Mouse (Mus musculus): ENCODE data around the gene 1700001C19Rik. TPM values are rescaled to one million over a fixed set of nuclear protein-coding genes. Genes with fewer than 3 reads are reported as not detected.

The 1700001C19Rik gene
- total RNA-seq, 1 experiment: 0.85 TPM

GRCm38 (mm10) chr17:47470121-47470520 is 32.9 kb upstream of the 1700001C19Rik start:
- H3K9ac ChIP-seq (ENCODE audit: insufficient read depth, low read depth, low read length, poor library complexity, severe bottlenecking): no peak overlapping the region
- H3K4me1 ChIP-seq (ENCODE audit: control insufficient read depth in 2 of 2, insufficient read depth in 2 of 2, low read length in 2 of 2, poor library complexity in 1 of 2): peaks cover 3 to 33% of the 10 kb centered on the region in 2 experiments; a peak in 3 of 4 replicates
- no peaks in the 10 kb centered on the region for H3K9me3 ChIP-seq (ENCODE audit: control insufficient read depth, insufficient read depth, low read depth, low read length)
- DNase-seq (ENCODE audit: low read depth, low spot score): no peak
- H3K27ac ChIP-seq (ENCODE audit: insufficient read depth, low read depth, low read length, poor library complexity, severe bottlenecking): no peak overlapping the region
- TF ChIP-seq CHD2 (IDR thresholded peaks at IDR 0.05; ENCODE audit: low read depth, low read length): no peak
- TF ChIP-seq MAFK (IDR thresholded peaks at IDR 0.05; ENCODE audit: insufficient read depth, low read depth, low read length): no peak
- TF ChIP-seq ZNF384 (IDR thresholded peaks at IDR 0.05; ENCODE audit: low read depth, low read length): no peak
- no peak for TF ChIP-seq ZC3H11A (IDR thresholded peaks at IDR 0.05; ENCODE audit: borderline replicate concordance, low read depth, low read length)
- TF ChIP-seq HCFC1 (IDR thresholded peaks at IDR 0.05; ENCODE audit: borderline replicate concordance, insufficient read depth, low read length): no peak
- H3K4me3 ChIP-seq (ENCODE audit: insufficient read depth in 1 of 2, low read depth in 1 of 2, low read length in 2 of 2, poor library complexity in 1 of 2, severe bottlenecking in 1 of 2): no peak overlapping the region
- H3K36me3 ChIP-seq (ENCODE audit: control insufficient read depth, insufficient read depth, low read length, poor library complexity, severe bottlenecking): peaks cover 4% of the 10 kb centered on the region; the same call in 1 of the 2 replicates
- in situ Hi-C loops (cut with MboI; ENCODE audit: low sequenced_read_pairs in 2 of 2, unreplicated experiment in 2 of 2): no loop called here

- Histone ChIP-seq H3K9ac (ENCODE audit: insufficient read depth, low read depth, low read length, poor library complexity, severe bottlenecking) (no peak overlapping the region), H3K9me3 (ENCODE audit: control insufficient read depth, insufficient read depth, low read depth, low read length) (no peaks in the 10 kb centered on the region), H3K4me3 (ENCODE audit: insufficient read depth in 1 of 2, low read depth in 1 of 2, low read length in 2 of 2, poor library complexity in 1 of 2, severe bottlenecking in 1 of 2) (no peak overlapping the region), H3K36me3 (ENCODE audit: control insufficient read depth, insufficient read depth, low read length, poor library complexity, severe bottlenecking) (peaks cover 4% of the 10 kb centered on the region; the same call in 1 of the 2 replicates), H3K4me1 (ENCODE audit: control insufficient read depth in 2 of 2, insufficient read depth in 2 of 2, low read length in 2 of 2, poor library complexity in 1 of 2) (peaks cover 3 to 36% of the 10 kb centered on the region in 2 experiments; a peak in 3 of 4 replicates), H3K27ac (ENCODE audit: insufficient read depth, low read depth, low read length, poor library complexity, severe bottlenecking) (no peak overlapping the region)
- no peak for DNase-seq (ENCODE audit: low read depth, low spot score)
- in situ Hi-C loops (cut with MboI; ENCODE audit: low sequenced_read_pairs in 2 of 2, unreplicated experiment in 2 of 2): no loop called here
- TF ChIP-seq ZC3H11A (IDR thresholded peaks at IDR 0.05; ENCODE audit: borderline replicate concordance, low read depth, low read length): no peak
- TF ChIP-seq HCFC1 (IDR thresholded peaks at IDR 0.05; ENCODE audit: borderline replicate concordance, insufficient read depth, low read length): no peak
- TF ChIP-seq ZNF384 (IDR thresholded peaks at IDR 0.05; ENCODE audit: low read depth, low read length): no peak
- no peak for TF ChIP-seq CHD2 (IDR thresholded peaks at IDR 0.05; ENCODE audit: low read depth, low read length)
- TF ChIP-seq MAFK (IDR thresholded peaks at IDR 0.05; ENCODE audit: insufficient read depth, low read depth, low read length): no peak
Observed at GRCm38 (mm10) chr17:47469642-47470041, 32.5 kb upstream of the 1700001C19Rik start.

- Histone ChIP-seq H3K4me1 (ENCODE audit: control insufficient read depth in 2 of 2, insufficient read depth in 2 of 2, low read length in 2 of 2, poor library complexity in 1 of 2) (peaks cover 3 to 36% of the 10 kb centered on the region in 2 experiments; a peak in 3 of 4 replicates), H3K9me3 (ENCODE audit: control insufficient read depth, insufficient read depth, low read depth, low read length) (no peaks in the 10 kb centered on the region), H3K9ac (ENCODE audit: insufficient read depth, low read depth, low read length, poor library complexity, severe bottlenecking) (peak overlapping the region; percentile 59), H3K36me3 (ENCODE audit: control insufficient read depth, insufficient read depth, low read length, poor library complexity, severe bottlenecking) (peaks cover 4% of the 10 kb centered on the region; the same call in 1 of the 2 replicates), H3K4me3 (ENCODE audit: insufficient read depth in 1 of 2, low read depth in 1 of 2, low read length in 2 of 2, poor library complexity in 1 of 2, severe bottlenecking in 1 of 2) (peak overlapping the region; percentile 67 to 68), H3K27ac (ENCODE audit: insufficient read depth, low read depth, low read length, poor library complexity, severe bottlenecking) (no peak overlapping the region)
- DNase-seq (ENCODE audit: low read depth, low spot score): no peak
- in situ Hi-C loops (cut with MboI; ENCODE audit: low sequenced_read_pairs in 2 of 2, unreplicated experiment in 2 of 2): no loop called here
- TF ChIP-seq ZNF384 (IDR thresholded peaks at IDR 0.05; ENCODE audit: low read depth, low read length) (no peak), HCFC1 (IDR thresholded peaks at IDR 0.05; ENCODE audit: borderline replicate concordance, insufficient read depth, low read length) (no peak), MAFK (IDR thresholded peaks at IDR 0.05; ENCODE audit: insufficient read depth, low read depth, low read length) (no peak), CHD2 (IDR thresholded peaks at IDR 0.05; ENCODE audit: low read depth, low read length) (no peak), ZC3H11A (IDR thresholded peaks at IDR 0.05; ENCODE audit: borderline replicate concordance, low read depth, low read length) (no peak)
Observed at GRCm38 (mm10) chr17:47468466-47468865, 31.3 kb upstream of the 1700001C19Rik start.

GRCm38 (mm10) chr17:47468063-47468462 is 30.9 kb upstream of the 1700001C19Rik start:
- H3K4me1 ChIP-seq (ENCODE audit: control insufficient read depth in 2 of 2, insufficient read depth in 2 of 2, low read length in 2 of 2, poor library complexity in 1 of 2): peaks cover 0 to 33% of the 10 kb centered on the region in 2 experiments; a peak in 3 of 4 replicates
- no peaks in the 10 kb centered on the region for H3K9me3 ChIP-seq (ENCODE audit: control insufficient read depth, insufficient read depth, low read depth, low read length)
- H3K36me3 ChIP-seq (ENCODE audit: control insufficient read depth, insufficient read depth, low read length, poor library complexity, severe bottlenecking): peaks cover 4% of the 10 kb centered on the region; the same call in 1 of the 2 replicates
- in situ Hi-C loops (cut with MboI; ENCODE audit: low sequenced_read_pairs in 2 of 2, unreplicated experiment in 2 of 2): no loop called here
- no peak overlapping the region for H3K27ac ChIP-seq (ENCODE audit: insufficient read depth, low read depth, low read length, poor library complexity, severe bottlenecking)
- H3K4me3 ChIP-seq (ENCODE audit: insufficient read depth in 1 of 2, low read depth in 1 of 2, low read length in 2 of 2, poor library complexity in 1 of 2, severe bottlenecking in 1 of 2): peak overlapping the region; percentile 67 to 68
- DNase-seq (ENCODE audit: low read depth, low spot score): no peak
- H3K9ac ChIP-seq (ENCODE audit: insufficient read depth, low read depth, low read length, poor library complexity, severe bottlenecking): peak overlapping the region; percentile 59
- no peak for TF ChIP-seq HCFC1 (IDR thresholded peaks at IDR 0.05; ENCODE audit: borderline replicate concordance, insufficient read depth, low read length)
- TF ChIP-seq ZNF384 (IDR thresholded peaks at IDR 0.05; ENCODE audit: low read depth, low read length): no peak
- no peak for TF ChIP-seq MAFK (IDR thresholded peaks at IDR 0.05; ENCODE audit: insufficient read depth, low read depth, low read length)
- no peak for TF ChIP-seq CHD2 (IDR thresholded peaks at IDR 0.05; ENCODE audit: low read depth, low read length)
- no peak for TF ChIP-seq ZC3H11A (IDR thresholded peaks at IDR 0.05; ENCODE audit: borderline replicate concordance, low read depth, low read length)

All from ES-E14 (cell line).